Mouse (Mus musculus) kidney, postnatal 36 days (tissue): ENCODE measurements around the gene Sergef.

ENCODE experiments used
- DNase-seq, 2 experiments: peaks; one replicate each; pipeline ENCODE4 v3.0.0; 2021 to 2022; ENCODE audit warnings: mixed read lengths in 2 of 2

Sergef gene

DNA sequence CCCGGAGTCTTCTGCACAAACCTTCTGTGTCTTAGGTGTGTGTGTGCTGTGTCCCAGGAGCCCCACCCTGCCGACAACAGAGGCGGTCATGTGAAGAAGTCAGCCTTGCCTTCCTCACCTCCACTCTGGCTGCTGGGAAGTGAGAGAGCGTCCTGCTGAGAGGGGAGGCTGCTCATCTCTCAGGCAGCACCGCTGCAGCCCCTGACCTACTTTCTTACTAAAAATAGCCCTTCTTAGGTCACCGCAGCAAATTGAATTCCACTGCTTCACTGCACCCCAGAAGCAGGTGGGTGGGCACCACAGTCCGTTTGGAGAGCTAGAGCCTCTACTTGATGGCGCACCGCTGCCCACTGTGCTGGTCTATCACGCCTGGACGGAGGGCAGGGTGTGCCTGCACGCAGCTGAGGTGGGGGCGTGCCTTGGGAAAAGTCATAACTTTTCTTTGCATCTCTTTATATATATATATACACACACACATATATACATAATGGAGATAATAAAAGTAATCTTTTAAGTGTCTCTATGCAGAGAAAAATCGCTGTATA lies 147.4 kb downstream of the Sergef start:
- no peak for DNase-seq

DNA sequence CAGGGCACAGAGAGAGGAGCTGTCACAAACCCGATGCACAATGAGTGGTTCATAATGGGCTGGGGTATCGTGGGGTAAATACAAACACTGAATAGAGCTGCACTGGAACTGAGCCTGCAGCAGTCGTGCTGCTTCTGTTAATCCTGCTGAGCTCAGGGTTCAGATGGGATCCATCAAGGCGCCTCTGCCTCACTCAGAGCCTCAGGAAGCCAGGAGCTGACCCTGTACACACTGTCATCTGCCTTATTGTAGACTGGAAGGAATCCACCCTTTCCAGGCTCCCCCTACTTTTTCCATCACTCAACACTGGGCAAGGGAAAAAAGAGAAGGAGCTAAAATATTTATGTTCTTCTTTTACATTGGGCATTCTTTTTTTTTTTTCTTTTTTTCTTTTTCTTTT lies 152.3 kb downstream of the Sergef start:
- no peak for DNase-seq

DNA sequence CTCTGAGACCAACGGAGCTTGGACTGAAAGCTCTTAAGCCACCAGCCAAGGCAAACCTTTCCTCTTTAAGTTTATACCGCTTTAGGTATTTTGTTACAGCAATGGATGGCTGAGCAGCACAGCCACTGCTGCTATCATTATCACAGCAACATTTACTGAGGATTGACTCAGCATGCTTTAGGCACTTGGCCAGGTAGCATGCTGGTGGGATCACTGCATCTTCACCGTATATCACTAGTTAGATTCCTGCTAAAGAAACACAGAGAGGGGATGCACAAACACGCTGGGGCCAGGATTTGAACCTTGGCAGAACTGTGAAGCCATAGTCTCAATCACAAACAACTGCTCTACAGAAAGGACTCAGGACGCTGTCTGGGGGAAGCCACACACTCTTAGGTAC lies 152.8 kb downstream of the Sergef start:
- no peak for DNase-seq

DNA sequence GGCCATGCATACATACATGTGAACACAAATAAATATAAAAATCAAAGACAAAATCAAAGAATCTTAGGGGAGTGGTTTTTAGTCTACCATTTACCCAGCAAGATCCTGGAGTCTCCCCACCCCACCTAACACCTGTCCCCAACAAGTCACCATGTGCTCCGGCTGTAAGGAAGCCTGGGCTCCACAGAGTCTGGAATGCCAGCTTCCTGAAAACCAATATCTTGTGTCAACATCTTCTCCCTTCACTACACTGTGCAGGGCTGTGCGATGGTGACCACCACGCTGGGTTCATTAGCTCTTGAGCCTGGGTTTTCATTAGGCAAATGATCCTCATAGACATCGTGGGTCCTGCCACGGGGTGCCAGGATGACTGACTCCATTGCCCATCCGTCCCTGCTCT lies 155.4 kb downstream of the Sergef start:
- DNase-seq = no peak

DNA sequence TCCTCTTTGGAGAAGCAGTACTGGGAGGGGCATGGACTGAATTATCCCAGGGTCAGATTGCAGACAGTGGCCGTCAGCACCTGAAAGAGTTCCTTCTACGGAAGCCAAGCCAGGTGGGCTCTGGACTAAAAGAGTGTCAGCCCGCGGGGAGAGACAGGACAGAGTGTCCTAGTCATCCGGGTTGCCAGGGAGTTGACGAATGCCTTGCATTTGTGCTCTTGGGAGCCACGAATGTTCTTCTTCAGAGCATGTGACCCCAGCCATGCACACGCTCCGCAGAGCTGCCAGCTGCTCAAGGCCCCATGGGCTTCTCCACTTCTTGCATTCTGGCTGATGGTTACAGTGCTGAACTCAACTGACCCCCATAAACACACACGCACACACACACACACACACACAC lies 156.6 kb downstream of the Sergef start:
- no peak for DNase-seq

DNA sequence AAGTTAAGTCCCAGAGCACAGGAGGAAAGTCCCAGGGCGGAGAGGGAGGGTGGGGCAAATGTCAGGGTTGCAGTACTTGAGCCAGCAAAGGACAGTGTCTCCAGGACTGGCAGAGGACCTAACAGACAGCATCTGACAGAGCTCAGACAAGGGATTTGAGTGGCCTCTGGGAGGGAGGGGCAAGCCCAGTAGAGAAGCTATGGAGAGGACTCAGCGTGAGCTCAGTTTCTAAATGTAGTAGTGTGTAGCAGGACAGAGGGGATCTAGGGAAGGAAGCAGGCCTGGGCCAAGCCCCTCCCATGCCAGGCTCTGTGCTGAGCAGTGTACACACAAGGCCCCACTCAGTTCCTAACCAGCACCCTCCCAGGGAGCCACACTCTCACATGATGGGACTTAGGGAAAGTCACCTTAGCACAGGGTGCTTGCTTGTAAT lies 157.5 kb downstream of the Sergef start:
- peak in 1 of 2 experiments; percentile 13 for DNase-seq

DNA sequence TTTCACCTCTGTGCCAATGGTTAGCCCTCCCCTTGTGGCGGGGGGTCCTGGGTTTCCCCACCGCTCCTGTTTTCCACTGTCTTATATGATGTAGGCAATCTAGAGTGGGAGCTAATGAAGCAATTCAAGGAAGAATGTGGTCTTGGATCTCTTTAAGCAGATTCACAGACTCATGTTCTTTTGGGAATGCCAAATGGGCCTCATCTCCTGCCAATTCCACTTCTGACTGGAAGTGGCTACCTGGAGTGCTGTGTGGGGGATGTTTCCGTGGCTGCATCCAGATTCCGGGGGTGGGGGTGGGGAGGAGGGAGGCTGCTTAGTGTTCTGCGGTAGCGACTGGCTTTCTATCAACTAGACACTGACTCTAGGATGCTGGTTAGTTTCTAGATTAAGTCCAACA lies 159.8 kb downstream of the Sergef start:
- no peak for DNase-seq

DNA sequence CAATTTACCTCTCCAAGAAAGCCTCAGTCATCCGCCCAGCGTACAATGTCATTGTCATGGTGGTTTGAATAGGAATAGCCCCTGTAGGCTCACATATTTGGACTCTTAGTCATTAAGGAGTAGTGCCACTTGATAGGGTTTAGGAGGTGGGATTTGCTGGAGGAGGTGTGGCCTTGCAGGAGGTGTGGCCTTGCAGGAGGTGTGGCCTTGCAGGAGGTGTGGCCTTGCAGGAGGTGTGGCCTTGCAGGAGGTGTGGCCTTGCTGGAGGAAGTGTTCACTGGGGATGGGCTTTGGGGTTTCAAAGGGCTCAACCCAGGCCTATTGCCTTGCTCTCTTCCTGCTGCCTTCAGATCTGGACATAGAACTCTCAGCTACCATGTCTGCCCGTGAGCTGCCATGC lies 162.2 kb downstream of the Sergef start:
- no peak for DNase-seq

DNA sequence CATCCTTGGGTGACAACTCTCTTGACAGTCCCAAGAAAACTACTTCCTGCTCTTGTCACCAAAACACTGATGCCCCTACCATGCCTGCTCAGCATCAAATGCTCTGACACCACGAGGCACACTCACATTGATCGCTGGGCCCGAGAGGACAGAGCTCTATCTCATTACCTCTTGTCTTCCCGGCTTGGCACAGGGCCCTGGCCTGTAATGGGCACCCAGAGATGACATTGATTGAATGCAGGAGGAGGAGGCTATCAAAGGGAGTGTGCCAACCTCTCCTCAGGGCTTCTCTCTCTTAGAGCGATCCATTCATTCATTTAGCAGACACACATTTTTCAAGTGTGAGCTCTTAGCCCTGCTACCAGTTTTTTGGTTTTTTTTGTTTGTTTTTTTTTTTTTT lies 164.1 kb downstream of the Sergef start:
- DNase-seq = no peak

DNA sequence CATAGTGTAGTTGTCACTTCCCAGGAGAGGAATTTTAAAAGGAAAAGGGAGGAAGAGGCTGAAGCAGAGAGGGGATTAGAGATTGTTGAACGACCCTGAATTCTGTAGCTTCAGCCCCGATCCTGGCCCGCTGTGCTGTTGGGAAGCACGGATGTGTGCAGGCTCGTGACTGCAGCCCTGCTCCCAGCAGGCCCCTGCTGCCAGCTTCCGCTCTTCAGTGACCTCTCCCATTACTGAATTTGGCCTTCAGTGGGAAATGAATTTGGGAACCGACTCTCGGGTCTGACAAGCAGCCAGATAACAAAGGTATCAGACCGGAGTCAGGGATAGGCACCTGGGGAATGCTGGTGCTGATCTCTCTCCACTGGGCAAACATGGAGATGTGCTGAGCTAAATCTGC lies 166.5 kb downstream of the Sergef start:
- peak in 1 of 2 experiments; percentile 10 for DNase-seq

DNA sequence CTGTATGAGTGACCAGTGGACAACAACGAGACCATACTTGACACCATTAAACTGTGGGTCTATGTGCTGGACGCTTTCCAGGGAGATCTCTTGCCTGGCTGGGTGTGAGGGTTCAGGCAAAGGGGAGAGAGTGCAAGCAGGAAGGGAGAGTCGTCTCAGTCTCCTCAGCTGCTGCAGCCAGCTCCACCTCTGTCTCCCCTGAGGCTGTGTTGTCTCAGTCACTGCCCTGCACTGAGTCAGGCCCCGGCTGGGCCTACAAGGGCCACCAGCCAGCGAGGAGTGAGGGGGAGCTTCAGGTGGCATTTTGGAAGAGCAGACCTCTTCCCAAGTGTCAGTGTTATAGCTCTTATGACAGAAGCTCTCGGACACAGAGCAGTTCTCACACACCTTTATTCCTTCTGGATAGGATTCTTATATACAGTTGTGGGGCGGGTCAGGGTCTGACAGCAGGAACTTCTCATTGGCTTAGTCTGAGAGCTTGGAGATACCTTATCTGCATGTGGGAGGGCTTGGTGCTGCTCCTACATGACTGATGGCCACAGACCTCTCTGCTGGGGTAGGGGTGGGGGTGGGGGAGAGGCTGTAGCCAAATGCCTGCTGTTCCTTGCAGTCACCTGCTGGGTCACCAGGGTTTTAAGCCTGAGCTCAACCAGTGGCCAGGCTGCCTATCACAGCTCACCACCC lies 168.4 kb downstream of the Sergef start:
- DNase-seq = no peak

DNA sequence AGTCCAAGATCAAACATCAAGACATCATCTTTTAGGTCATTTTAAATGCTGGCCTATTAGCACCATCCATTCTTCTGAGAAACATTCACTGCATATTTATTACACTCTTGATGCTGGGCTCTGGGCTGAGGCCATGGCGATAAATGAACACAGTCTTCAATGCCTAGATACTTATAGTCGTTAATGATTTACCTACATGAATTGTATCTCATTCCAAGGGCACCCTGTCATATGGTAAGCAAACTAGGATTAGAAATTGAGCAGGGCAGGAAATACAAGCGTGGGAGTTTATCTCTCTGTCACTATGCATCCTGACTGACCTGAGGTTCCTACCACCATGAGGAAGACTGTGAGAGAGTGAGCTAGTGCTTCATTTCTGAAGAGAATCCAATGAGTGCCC lies 170.1 kb downstream of the Sergef start:
- no peak for DNase-seq

DNA sequence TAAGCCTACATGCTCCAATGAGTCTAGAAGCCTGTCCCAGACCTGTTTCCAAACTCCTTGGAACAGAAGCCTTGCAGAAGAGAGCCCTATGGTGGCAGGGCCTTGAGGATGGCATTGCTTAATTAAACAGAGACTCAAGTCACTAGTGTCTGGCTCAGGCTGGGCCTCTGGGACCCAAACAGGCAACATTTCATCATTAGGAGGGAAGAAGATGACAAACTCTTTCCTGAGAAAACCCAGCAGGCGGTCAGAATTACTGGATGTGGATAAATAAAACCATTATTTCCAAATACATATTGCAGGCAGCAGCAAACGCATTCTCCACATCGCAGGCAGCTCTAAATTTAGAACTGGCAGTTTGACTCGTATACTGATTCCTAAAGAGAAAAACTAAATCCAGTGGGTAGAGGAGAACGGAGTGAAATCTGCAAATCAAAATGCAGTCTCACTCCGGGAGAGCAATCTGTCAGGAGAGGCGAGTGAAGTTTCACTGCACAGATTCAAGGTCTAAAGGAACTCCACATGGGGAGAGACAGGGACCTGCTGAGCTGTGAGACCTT lies 173.1 kb downstream of the Sergef start:
- DNase-seq = no peak

DNA sequence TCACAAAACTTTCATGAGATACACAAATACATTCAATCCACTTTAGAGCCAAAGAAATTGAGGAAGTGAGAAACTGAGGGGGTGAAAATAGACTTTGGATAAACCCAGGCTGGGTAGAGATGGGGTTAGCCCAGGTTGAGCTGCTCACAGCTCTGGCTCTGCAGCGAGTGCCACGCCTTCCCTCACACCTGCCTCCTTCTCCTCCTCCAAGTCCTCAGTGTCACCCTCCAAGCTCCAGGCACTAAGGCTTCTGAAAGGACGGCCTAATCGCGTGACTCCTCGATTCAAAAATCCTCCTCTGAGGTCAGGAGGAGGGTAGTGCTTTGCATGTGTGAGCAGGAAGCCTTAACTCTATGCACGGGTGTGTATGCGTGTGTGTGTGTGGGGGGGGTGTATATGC lies 176.5 kb downstream of the Sergef start:
- DNase-seq = no peak

DNA sequence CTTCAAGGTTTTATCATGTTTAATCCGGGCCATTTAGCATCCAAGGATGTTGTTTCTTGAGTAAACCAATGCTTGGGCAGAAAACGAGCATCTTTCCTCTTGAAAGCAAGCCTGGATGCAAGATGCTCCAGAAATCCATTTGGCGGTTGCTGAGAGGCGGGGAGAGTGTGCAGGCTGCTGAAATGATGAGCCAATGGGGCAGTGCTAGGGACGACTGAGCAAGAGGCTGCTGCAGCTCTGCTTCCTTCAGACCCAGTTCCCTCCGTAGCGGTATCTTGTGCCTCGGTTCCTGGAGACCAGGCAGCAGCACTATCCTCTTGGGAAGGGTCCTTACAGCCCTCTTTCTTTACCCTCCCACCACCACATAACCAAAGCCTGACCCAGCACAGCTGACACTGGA lies 177.3 kb downstream of the Sergef start:
- DNase-seq = no peak

DNA sequence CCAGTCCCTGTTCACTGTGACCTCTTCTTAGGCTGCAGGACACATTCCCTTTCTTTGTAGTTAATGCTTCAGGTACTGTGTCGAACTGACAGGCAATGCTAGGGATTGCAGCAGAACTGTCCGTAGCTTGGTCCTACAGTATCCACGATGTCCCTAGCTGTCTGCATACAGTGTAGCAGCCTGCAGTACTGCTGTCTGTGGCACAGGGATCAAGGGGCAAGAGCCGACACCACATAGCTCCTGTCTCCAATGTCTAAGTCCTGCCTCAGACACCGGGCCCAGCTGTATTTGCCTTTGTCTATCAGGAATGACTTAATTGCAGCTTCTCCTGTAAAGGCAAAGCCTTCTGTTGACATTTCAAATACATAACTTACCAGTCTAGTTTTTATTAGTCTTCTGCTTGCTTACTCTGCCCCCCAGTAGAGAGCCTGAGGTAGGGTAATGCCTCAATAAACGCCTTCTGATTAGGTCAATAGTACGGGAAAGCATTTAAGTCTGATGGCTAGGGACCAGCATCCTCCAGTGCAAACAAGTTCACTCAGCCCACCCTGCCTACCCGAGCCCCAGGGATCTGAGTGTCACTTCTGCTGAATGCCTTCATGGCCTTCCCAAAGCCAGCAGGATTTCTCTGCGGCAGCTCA lies 179.9 kb downstream of the Sergef start:
- no peak for DNase-seq

DNA sequence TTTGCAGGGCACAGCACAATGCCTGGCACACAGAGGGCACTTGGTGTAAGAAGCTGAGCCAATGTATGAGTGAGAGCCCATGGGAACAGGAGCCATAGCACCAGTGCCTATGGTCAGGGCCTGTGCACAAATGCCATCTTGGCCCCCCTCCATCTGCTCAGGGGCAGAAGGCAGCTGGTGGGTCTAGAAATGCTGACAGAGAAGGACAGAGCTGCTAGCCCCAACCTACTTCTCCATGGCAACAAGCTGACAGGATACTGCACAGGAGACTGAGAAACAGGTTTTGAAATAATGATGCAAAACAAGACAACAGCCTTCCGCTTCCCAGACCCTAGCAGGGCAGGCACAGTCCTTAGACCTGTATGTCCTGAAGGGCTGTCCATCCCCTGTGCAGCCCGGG lies 180.4 kb downstream of the Sergef start:
- DNase-seq = no peak

DNA sequence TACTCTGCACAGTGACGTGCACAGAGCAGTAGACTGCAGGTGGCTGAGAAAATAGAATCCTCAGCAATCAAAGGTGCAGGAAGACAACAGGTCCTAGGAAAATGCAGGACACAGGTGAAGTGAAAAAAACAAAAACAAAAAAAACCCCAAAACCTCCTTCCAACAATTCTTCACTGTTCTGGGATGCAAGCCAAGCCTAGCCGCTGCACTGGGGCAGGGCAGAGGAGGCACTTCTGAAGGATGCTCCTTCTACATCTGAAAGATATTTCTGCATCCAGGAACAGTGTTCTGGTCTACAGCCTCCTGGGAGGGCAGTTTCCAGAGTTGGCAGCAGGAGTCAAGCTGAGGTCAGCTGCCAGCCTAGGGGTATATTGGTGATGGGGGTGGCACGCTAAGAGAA lies 181.7 kb downstream of the Sergef start:
- no peak for DNase-seq

DNA sequence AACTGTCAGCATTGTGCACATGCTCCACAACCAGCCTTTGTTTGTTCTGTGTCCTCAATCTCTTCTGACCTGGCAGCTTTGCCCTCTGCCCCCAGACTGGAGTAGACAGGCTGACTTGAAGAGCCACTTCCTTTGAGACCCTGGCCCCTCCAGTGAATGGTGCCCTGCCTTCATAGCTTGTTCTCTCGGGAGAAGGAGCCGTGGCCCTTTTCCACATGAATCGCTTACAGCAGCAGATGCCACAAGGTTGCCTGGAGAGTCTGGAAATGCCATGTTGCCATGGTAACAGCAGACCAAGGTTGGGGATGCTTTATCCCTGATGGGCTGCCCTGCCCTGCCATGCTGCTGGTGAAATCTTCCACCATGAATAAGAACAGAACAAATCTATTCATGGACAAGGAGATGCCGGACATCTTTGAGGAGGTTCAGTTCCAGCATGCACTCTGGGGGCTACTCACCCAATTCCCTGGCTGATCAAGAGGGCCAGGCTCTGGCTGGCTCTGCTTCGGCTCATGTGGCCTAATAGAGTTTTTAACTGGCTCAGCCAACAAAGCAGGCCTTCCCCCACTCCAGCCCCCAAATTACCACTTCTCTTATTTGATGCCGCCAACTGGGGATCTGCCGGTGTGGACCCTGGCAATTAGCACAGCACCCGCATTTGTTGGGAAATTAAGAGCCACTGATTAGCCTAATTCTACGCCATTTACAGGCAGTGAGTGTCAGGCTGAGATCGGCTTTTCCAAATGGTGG lies 185.5 kb downstream of the Sergef start:
- no peak for DNase-seq

DNA sequence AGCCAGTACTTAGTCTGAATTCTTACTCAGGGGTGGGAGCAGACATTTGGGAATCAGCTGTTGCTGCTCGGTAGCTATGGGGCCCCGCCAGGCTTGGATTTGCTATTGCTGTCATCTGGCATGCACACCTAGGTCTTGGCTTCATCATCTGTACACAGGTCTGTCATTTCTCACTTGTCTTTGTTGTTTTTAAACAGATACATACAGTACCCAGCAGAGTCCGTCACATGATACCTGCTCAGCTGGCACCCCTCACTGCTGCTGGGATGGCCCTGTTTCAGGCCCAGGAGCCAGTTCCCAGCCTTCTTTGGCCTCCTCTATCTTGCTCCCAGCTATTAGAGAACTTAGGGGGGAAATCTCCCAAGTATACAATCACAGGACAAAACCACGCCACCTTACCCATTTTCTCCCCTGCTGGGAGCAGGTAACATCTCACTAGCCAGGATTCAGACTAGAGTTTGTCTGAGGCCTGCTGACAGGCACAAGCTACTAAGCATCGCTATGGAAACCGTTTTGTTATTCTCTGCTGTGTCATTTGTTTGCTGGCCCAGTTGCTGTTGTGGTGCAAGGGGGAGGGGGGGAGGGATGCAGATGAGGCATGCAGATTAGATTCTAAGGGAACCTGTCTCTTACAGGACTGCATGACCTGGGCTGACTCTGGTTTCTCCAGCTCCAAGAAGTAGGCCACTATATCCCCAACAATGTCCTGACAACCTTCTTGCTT lies 190.5 kb downstream of the Sergef start:
- DNase-seq = no peak

DNA sequence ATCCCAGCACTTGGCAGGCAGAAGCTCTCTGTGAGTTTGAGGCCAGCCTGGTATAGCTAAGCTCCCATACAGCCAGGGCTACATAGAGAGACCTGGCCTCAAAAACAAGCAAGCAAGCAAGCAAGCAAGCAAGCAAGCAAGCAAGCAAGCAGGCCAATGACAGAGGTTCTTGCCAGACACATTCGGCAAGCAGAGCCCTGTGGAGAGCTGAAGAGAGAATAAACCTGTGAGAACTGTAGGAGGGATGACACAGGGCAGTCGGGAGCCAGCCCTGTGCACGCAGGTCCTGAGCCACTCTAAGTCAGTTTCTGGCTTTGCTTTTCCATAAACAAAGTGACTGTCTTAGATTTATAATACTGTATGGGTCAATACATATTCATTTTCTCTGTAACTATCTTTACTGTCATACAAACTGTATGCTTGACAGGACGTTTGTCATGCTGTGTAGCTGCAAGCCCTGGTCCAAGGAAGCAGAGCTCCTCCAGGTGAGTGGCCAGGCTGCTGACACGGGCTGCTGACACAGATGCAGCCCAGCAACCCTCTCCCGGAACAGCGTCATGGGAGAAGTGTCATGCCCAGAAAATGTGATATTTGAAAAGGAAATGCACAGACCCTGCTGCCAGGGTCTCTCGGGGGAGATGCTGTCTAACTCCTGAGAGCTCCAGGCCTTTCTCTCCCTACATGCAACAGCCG lies 192.0 kb downstream of the Sergef start:
- DNase-seq = no peak

DNA sequence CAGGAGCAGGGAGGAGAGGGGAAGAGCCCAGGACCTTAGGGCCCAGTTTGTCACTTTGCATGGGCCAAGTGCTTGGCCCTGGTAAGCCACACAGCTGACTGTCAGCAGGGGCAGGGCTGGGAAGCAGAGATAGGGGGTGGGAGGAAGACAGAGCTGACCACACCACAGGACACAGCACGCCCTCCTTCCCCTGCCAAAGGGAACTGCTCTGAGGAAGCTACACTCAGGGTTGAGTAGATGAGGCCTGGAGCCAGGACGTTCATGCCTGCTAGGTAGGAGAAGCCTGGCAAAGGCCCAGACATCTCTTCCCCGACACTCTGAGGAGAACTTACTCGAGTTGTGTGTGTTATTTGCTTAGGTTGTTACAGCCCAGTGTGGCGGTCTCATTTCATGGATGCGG lies 193.7 kb downstream of the Sergef start:
- no peak for DNase-seq
